Mouse (Mus musculus) stomach, embryonic 15.5 days (tissue): ENCODE results near the gene Ankrd6. TPM values are rescaled to one million over a fixed set of nuclear protein-coding genes. Genes with fewer than 3 reads are reported as not detected.

Experiments used
- ATAC-seq: fragments of 200-750 bp; cut with Nextera tagmentation; 2 replicates; pipeline ENCODE4 v1.8.0; 2017; ENCODE audit warnings: low read depth, moderate number of reproducible peaks, moderate TSS enrichment; ENCODE audit not compliant: insufficient read depth, low FRiP score
- H3K27ac ChIP-seq: fragments of 300-500 bp; sonication (generic); 2 replicates; pipeline ENCODE4 v1.5.1; 2015; ENCODE audit warnings: mild to moderate bottlenecking, inconsistent platforms
- H3K27me3 ChIP-seq: fragments of 300-500 bp; sonication (generic); replicated peaks from 2 replicates; pipeline ENCODE4 v1.6.1; 2015; ENCODE audit warnings: inconsistent platforms
- H3K36me3 ChIP-seq: fragments of 300-500 bp; sonication (generic); 2 replicates; pipeline ENCODE4 v1.6.1; 2015; ENCODE audit warnings: inconsistent platforms
- H3K4me1 ChIP-seq: fragments of 300-500 bp; sonication (generic); 2 replicates; pipeline ENCODE4 v1.6.1; 2015; ENCODE audit warnings: inconsistent platforms
- H3K4me2 ChIP-seq: fragments of 300-500 bp; sonication (generic); 2 replicates; pipeline ENCODE4 v1.6.1; 2015; ENCODE audit warnings: mild to moderate bottlenecking, inconsistent platforms
- H3K4me3 ChIP-seq: fragments of 300-500 bp; sonication (generic); replicated peaks from 2 replicates; pipeline ENCODE4 v1.5.1; 2015; ENCODE audit warnings: inconsistent platforms
- H3K9ac ChIP-seq: fragments of 300-500 bp; sonication (generic); 2 replicates; pipeline ENCODE4 v1.6.1; 2015; ENCODE audit warnings: inconsistent platforms
- H3K9me3 ChIP-seq: fragments of 300-500 bp; sonication (generic); 2 replicates; pipeline ENCODE4 v1.6.1; 2016; ENCODE audit warnings: inconsistent platforms
- WGBS: fragments of 180-500 bp; shearing (Covaris S2); methylation state at CpG from one replicate; pipeline ENCODE4 v1.1.7; 2015; 5-methylcytosine and 5-hydroxymethylcytosine counted together
- polyA plus RNA-seq: library from polyadenylated mRNA; unstranded; fragments of >200 nt; fragmentation: Nextera tagmentation; extraction: Ambion mirVana; gene quantifications from 2 replicates; pipeline ENCODE4 v1.2.1, GENCODE M21; 2015

The Ankrd6 gene
- polyA plus RNA-seq, 1 experiment from 2014 or later, result 4.5 TPM

GRCm38 (mm10) chr4:32918571-32918970, 32.1 kb downstream of the Ankrd6 start:
- ATAC-seq, result no peak
- Histone ChIP-seq H3K27me3 (no peaks in the 10 kb centered on the region), H3K4me1 (peaks cover 6% of the 10 kb centered on the region; the same call in 1 of the 2 replicates), H3K9ac (no peak overlapping the region), H3K4me2 (no peak overlapping the region), H3K27ac (no peak overlapping the region), H3K9me3 (no peaks in the 10 kb centered on the region), H3K4me3 (no peak overlapping the region), H3K36me3 (no peaks in the 10 kb centered on the region)
- 68% methylated on average over 5 of the region's 5 CpGs for WGBS

DNA sequence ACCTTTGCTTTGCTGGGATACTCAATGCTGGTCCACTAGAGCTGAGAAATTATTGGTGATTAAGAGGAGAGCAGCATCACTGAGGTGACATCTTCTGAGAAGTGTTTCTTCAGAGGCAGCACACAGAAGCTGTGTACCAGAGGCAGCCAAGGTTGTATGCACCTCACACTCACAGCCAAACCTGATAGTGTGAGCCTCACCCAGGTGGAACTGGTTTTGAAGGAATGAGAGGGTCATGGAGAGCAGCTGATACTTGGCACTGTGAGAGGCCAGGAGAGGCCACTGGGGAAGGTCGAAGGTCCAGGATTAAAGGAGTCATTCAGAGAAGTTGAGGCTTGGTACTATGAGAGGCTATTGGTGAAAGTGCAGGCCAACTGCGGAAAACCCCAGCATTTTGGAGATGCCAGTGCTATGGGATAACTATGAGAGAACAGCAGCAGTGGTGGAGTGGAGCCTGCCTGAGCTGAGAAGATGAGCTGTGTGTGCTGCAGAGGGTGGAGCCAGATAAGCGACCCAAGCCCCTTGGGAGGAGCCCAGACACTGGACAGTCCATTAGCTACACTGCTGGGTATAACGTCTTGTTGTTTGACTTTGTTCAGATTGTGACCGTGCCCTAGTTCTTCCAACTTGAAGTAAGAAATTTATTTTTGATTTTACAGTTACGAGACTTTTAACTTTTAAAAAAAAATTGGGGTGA, 33.8 kb downstream of the Ankrd6 start:
- Histone ChIP-seq H3K4me3 (no peak overlapping the region), H3K4me1 (peaks cover 6% of the 10 kb centered on the region; the same call in 1 of the 2 replicates), H3K4me2 (no peak overlapping the region), H3K9me3 (no peaks in the 10 kb centered on the region), H3K36me3 (no peaks in the 10 kb centered on the region), H3K27ac (peak overlapping the region; percentile 40), H3K27me3 (no peaks in the 10 kb centered on the region), H3K9ac (no peak overlapping the region)
- WGBS, result 46% methylated on average over 6 of the region's 6 CpGs
- peak; percentile 66; the same call in 1 of the 2 replicates for ATAC-seq

GRCm38 (mm10) chr4:32915928-32916327, 34.7 kb downstream of the Ankrd6 start:
- Histone ChIP-seq H3K9me3 (no peaks in the 10 kb centered on the region), H3K36me3 (no peaks in the 10 kb centered on the region), H3K27ac (peak overlapping the region; percentile 40; the same call in 1 of the 2 replicates), H3K27me3 (no peaks in the 10 kb centered on the region), H3K4me1 (peaks cover 6% of the 10 kb centered on the region; the same call in 1 of the 2 replicates), H3K4me2 (peak overlapping the region; percentile 16; the same call in 1 of the 2 replicates), H3K9ac (no peak overlapping the region), H3K4me3 (no peak overlapping the region)
- ATAC-seq, result peak; percentile 63; the same call in 1 of the 2 replicates
- WGBS, result 26% methylated on average over 8 of the region's 8 CpGs

GRCm38 (mm10) chr4:32909996-32910395, 40.6 kb downstream of the Ankrd6 start:
- no peaks in the 10 kb centered on the region for H3K4me1 ChIP-seq
- WGBS, result 89% methylated on average over 1 of the region's 1 CpGs
- no peaks in the 10 kb centered on the region for H3K36me3 ChIP-seq
- H3K27ac ChIP-seq, result no peak overlapping the region
- H3K27me3 ChIP-seq, result no peaks in the 10 kb centered on the region
- ATAC-seq, result no peak
- no peak overlapping the region for H3K4me3 ChIP-seq
- no peak overlapping the region for H3K9ac ChIP-seq
- no peak overlapping the region for H3K4me2 ChIP-seq
- no peaks in the 10 kb centered on the region for H3K9me3 ChIP-seq

- no peaks in the 10 kb centered on the region for H3K4me1 ChIP-seq
- H3K9ac ChIP-seq, result no peak overlapping the region
- 62% methylated on average over 3 of the region's 3 CpGs for WGBS
- ATAC-seq, result peak; percentile 97
- no peaks in the 10 kb centered on the region for H3K36me3 ChIP-seq
- H3K4me3 ChIP-seq, result no peak overlapping the region
- H3K4me2 ChIP-seq, result no peak overlapping the region
- no peaks in the 10 kb centered on the region for H3K27me3 ChIP-seq
- no peak overlapping the region for H3K27ac ChIP-seq
- no peaks in the 10 kb centered on the region for H3K9me3 ChIP-seq
Measured at GRCm38 (mm10) chr4:32909241-32909979, 41.2 kb downstream of the Ankrd6 start.

DNA sequence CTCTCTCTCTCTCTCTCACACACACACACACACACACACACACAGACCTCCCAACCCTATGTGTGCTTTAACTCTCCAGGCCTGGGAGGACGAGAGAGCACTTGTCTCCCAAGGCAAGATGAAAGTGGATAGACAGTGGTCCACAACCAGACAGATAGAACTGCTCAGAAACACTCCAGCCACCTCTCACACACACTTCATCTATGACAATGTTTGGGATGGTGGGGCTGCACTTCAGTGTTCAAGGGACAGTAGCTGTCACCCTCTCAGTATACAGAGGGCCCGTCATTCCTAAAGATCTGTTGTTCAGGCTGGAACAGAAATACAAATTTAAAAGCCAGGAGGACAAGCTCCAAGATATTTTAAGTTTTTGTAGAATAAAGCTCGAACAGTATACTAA, 43.0 kb downstream of the Ankrd6 start:
- WGBS, result 65% methylated on average over 3 of the region's 3 CpGs
- H3K4me1 ChIP-seq, result no peaks in the 10 kb centered on the region
- no peak overlapping the region for H3K4me2 ChIP-seq
- H3K4me3 ChIP-seq, result no peak overlapping the region
- H3K9ac ChIP-seq, result no peak overlapping the region
- no peak overlapping the region for H3K27ac ChIP-seq
- no peaks in the 10 kb centered on the region for H3K36me3 ChIP-seq
- ATAC-seq, result no peak
- no peaks in the 10 kb centered on the region for H3K9me3 ChIP-seq
- no peaks in the 10 kb centered on the region for H3K27me3 ChIP-seq

DNA sequence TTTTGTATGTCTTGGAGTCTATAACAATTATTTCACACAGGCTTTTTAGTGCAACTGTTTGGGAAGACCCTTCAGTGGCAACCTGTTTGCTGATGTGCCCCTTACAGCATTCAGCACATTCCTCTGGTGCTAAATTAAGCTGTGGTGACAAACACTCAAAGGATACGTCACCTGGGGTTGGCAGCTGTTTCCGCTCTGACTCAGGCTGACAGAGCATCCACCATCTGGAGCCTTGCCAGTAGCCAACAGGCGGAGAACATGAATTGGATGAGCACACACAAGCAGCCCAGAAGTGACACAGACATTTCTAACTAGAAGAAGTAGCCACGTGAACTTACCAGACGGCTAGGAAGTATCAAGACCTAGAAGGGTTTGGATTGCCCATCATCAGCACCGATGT, 44.0 kb downstream of the Ankrd6 start:
- no peak overlapping the region for H3K4me2 ChIP-seq
- H3K36me3 ChIP-seq, result no peaks in the 10 kb centered on the region
- WGBS, result 44% methylated on average over 6 of the region's 6 CpGs
- H3K4me3 ChIP-seq, result no peak overlapping the region
- no peak overlapping the region for H3K9ac ChIP-seq
- H3K27me3 ChIP-seq, result no peaks in the 10 kb centered on the region
- no peaks in the 10 kb centered on the region for H3K9me3 ChIP-seq
- no peaks in the 10 kb centered on the region for H3K4me1 ChIP-seq
- no peak for ATAC-seq
- H3K27ac ChIP-seq, result no peak overlapping the region

DNA sequence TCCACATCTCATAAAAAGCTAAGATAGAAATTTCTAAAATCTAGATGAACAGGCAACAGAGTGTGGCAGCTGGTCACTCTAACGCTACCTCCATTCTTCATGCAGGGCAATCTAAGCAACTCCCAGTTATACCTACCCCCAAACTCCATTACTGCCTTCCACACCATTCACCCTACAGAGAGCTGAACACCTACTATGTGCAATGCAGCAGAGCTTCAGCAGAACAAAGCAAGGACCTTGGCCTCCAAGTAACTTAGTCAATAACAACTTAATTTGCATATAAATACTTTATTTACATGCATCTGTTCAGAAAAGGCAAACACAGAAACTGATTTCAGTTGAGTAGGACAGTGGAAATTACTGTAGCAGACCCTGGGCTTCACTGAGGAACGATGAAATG, 44.7 kb downstream of the Ankrd6 start:
- no peaks in the 10 kb centered on the region for H3K4me1 ChIP-seq
- H3K27ac ChIP-seq, result no peak overlapping the region
- no peak overlapping the region for H3K9ac ChIP-seq
- H3K27me3 ChIP-seq, result no peaks in the 10 kb centered on the region
- ATAC-seq, result no peak
- H3K36me3 ChIP-seq, result no peaks in the 10 kb centered on the region
- H3K4me3 ChIP-seq, result no peak overlapping the region
- H3K9me3 ChIP-seq, result no peaks in the 10 kb centered on the region
- WGBS, result 91% methylated on average over 2 of the region's 2 CpGs
- H3K4me2 ChIP-seq, result no peak overlapping the region

GRCm38 (mm10) chr4:32905381-32905780, 45.3 kb downstream of the Ankrd6 start:
- no peaks in the 10 kb centered on the region for H3K27me3 ChIP-seq
- ATAC-seq, result no peak
- 76% methylated on average over 2 of the region's 2 CpGs for WGBS
- H3K36me3 ChIP-seq, result no peaks in the 10 kb centered on the region
- H3K27ac ChIP-seq, result no peak overlapping the region
- no peaks in the 10 kb centered on the region for H3K9me3 ChIP-seq
- no peak overlapping the region for H3K4me2 ChIP-seq
- no peak overlapping the region for H3K9ac ChIP-seq
- no peak overlapping the region for H3K4me3 ChIP-seq
- H3K4me1 ChIP-seq, result no peaks in the 10 kb centered on the region

DNA sequence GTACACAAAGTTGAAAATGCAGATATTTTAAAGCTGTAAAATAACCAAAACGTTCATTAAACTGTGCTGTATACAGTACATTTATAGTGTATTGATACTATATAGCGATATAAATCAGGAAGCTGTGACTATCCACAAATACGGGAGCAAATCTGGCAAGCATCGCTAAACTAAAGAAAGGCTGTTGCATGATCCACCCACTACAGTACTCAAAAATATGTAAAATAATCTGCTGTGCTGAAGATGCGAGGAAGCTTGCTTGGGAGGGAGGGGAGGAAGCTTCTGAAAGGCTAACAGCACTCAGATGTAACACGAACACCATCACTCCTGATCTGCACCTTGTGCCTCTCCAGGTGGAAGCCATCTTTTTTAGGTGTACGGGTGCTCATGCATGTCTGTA, 46.8 kb downstream of the Ankrd6 start:
- WGBS, result 79% methylated on average over 7 of the region's 7 CpGs
- H3K4me2 ChIP-seq, result no peak overlapping the region
- ATAC-seq, result no peak
- no peaks in the 10 kb centered on the region for H3K27me3 ChIP-seq
- no peaks in the 10 kb centered on the region for H3K36me3 ChIP-seq
- no peaks in the 10 kb centered on the region for H3K9me3 ChIP-seq
- H3K4me3 ChIP-seq, result no peak overlapping the region
- H3K4me1 ChIP-seq, result no peaks in the 10 kb centered on the region
- H3K9ac ChIP-seq, result no peak overlapping the region
- no peak overlapping the region for H3K27ac ChIP-seq

- ATAC-seq, result no peak
- Histone ChIP-seq H3K4me3 (no peak overlapping the region), H3K27ac (no peak overlapping the region), H3K4me2 (no peak overlapping the region), H3K9me3 (peaks cover 2% of the 10 kb centered on the region; the same call in 1 of the 2 replicates), H3K27me3 (no peaks in the 10 kb centered on the region), H3K36me3 (no peaks in the 10 kb centered on the region), H3K4me1 (no peaks in the 10 kb centered on the region), H3K9ac (no peak overlapping the region)
- WGBS, result 55% methylated on average over 4 of the region's 4 CpGs
Measured at GRCm38 (mm10) chr4:32899051-32899450, 51.6 kb downstream of the Ankrd6 start.

GRCm38 (mm10) chr4:32891341-32891740, 59.3 kb downstream of the Ankrd6 start:
- no peak for ATAC-seq
- Histone ChIP-seq H3K4me3 (no peak overlapping the region), H3K4me1 (peaks cover 12% of the 10 kb centered on the region), H3K9ac (no peak overlapping the region), H3K9me3 (peaks cover 6% of the 10 kb centered on the region; the same call in 1 of the 2 replicates), H3K4me2 (no peak overlapping the region), H3K27me3 (no peaks in the 10 kb centered on the region), H3K27ac (no peak overlapping the region), H3K36me3 (no peaks in the 10 kb centered on the region)
- WGBS, result 92% methylated on average over 10 of the region's 10 CpGs
